Mouse (Mus musculus) common myeloid progenitor, adult 5-6 weeks (primary cell): ENCODE results near the gene Nrxn1. TPM values are rescaled to one million over a fixed set of nuclear protein-coding genes. Genes with fewer than 3 reads are reported as not detected.
A peak's percentile ranks its signal among the peaks of the same experiment; 100 is the strongest.

Experiments
- ATAC-seq: replicated peaks from 2 replicates; pipeline ENCODE4 v1.8.0; 2016; ENCODE audit warnings: low read depth, mild to moderate bottlenecking, moderate TSS enrichment, inconsistent platforms; ENCODE audit not compliant: poor library complexity, severe bottlenecking
- total RNA-seq: library from RNA; stranded (forward); fragments of 200-1000, 187-1606 nt; gene quantifications from 2 replicates; pipeline ENCODE4 v1.2.3, GENCODE M21; 2017

Gene Nrxn1
- total RNA-seq, 1 experiment from 2014 or later: 17.0 TPM

DNA sequence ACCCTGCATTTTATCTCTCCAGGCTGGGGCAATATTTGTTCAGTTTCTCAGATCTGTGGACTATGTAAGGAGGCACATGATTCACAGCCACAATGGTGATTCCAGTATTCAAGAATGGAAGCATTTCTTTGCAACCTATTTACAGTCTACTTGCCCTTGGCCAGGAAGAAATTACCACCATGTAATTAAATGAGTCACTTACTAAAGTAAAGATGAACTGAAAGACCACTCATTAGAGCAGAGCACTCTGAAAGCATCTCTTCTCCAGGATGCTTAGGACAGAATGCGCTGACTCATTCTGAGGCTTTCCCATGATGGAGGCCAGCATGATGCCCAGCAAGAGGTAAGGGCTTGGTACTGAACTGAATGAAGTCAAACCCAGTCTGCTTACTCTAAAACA lies 277.6 kb downstream of the Nrxn1 start:
- ATAC-seq: no peak

GRCm38 (mm10) chr17:90813760-90814159 lies 279.1 kb downstream of the Nrxn1 start:
- ATAC-seq: no peak

DNA sequence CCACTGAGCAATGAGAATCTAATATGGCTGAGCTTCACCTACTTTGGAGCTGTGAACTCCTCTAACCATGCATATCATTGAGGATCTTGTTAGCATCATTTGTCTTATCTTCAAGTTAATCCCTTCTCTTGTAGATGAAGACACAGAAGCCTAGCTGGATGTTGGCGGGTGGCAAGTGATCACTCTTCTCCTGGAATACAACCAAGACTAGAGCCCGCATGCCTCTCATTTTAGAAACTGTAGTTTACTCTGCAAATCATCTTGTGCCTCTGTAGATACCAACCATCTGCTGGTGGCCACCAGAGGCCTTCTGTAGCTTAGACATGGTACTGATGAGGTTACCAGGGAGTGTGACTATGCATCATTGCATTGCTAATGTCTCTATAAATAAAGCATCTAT lies 280.4 kb downstream of the Nrxn1 start:
- no peak for ATAC-seq

GRCm38 (mm10) chr17:90809197-90810163 lies 283.4 kb downstream of the Nrxn1 start:
- peak; percentile 97 for ATAC-seq

GRCm38 (mm10) chr17:90808256-90808655 lies 284.6 kb downstream of the Nrxn1 start:
- 0 out of 2 replicates have a peak, but pooled peaks have one; percentile 31 for ATAC-seq

DNA sequence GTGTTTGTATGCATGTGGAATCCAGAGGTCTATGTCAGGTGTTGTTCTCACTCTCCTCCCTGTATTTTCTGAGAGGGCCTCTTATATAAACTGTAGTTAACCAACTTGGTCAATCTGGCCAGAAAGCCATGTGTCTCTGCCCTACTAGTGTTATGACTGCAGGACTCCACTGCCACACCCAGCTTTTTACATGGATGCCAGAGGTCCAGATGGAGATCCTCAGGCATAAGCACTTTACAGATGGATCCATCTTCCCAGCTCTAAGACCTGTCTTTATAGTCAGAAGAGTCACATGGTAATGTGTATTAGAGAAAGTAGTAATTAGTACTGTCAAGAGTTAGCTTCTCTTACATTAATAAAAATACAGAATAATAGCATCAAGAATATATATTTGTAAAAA lies 285.7 kb downstream of the Nrxn1 start:
- ATAC-seq: no peak

- no peak for ATAC-seq
Measured at GRCm38 (mm10) chr17:90798689-90799088, 294.2 kb downstream of the Nrxn1 start.

GRCm38 (mm10) chr17:90797659-90798288 lies 295.1 kb downstream of the Nrxn1 start:
- ATAC-seq: peak; percentile 80

DNA sequence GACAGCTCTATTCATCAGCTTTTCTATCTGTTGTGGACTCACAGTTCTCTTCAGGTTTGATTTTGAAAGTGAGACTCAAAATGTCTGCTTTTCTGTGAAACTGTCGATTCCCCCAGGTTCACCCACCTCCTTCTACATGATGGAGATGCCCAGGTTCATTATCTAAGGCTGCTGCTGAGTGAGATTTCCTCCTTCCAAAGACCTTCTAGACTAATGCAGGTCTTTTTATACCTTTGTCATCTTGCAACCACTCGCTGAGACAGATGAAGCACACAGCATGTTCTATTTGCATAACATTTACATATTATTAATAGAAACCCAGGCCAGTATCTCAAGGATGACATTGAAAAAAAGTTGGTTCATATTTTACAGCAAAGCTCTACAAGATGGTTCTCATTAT lies 295.9 kb downstream of the Nrxn1 start:
- ATAC-seq: no peak

- no peak for ATAC-seq
Measured at GRCm38 (mm10) chr17:90788491-90789127, 304.3 kb downstream of the Nrxn1 start.

DNA sequence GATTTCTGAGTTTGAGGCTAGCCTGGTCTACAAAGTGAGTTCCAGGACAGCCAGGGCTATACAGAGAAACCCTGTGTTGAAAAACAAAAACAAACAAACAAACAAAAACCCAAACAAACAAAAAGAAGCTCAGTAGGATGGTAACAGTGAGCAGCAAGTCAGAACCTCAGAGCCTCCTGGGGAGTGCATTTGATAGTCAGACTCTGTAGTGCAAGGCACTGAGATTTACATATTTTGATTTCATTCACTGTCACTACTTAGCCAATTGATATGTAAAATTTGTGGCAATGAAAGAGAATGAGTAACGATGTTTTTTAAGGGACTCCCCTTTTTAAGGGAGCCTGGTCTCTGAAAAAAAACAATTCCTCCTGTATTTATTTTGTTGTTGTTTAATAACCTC lies 304.8 kb downstream of the Nrxn1 start:
- no peak for ATAC-seq

- ATAC-seq: no peak
Measured at GRCm38 (mm10) chr17:90787121-90787788, 305.6 kb downstream of the Nrxn1 start.

DNA sequence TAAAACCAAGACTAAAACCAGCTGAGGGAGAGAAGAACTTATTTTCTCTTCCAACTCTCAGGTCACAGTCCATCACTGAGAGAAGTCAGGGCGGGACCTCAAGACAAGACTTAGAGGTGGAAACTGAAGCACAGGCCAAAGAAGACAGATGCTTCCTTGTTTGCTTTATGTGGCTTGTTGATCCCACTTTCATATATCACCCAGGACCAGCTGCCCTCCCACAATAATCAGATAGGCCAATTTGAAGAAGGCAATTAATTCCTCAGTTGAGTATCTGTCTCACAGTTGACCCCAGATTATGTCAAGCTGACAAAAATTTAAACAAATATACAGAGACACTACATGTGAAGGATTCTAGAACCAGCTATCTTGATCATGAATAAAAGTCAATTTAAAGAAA lies 312.4 kb downstream of the Nrxn1 start:
- ATAC-seq: 0 out of 2 replicates have a peak, but pooled peaks have one; percentile 29

- no peak for ATAC-seq
Measured at GRCm38 (mm10) chr17:90775397-90775796, 317.5 kb downstream of the Nrxn1 start.

- ATAC-seq: 0 out of 2 replicates have a peak, but pooled peaks have one; percentile 36
Measured at GRCm38 (mm10) chr17:90773233-90773632, 319.6 kb downstream of the Nrxn1 start.

GRCm38 (mm10) chr17:90768216-90768615 lies 324.7 kb downstream of the Nrxn1 start:
- no peak for ATAC-seq

GRCm38 (mm10) chr17:90727124-90727523 lies 365.7 kb downstream of the Nrxn1 start:
- no peak for ATAC-seq

DNA sequence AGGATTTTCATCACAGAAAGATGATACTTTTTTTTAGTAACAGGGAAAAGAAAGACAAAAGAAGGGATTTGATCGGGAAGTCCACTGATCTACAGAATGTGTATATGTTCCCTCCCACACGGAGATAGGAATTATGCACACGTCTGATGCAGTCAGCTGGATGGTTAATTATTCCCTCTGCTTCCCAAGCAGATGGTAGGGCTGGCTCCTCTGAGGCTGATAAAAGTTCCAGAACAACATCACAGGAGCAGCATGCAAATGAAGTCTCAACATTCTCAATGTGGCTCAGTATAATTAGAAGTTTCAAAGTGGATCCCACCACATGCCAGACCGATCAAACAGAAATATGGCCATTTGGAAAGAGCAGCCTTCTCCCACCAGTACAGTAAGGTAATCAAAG lies 388.1 kb downstream of the Nrxn1 start:
- ATAC-seq: no peak

GRCm38 (mm10) chr17:90702626-90703025 lies 390.2 kb downstream of the Nrxn1 start:
- ATAC-seq: peak; percentile 82
